Mouse (Mus musculus) testis, adult 2 months (tissue): ENCODE measurements around the gene Rnaseh2b.

Experiments used
- CTCF ChIP-seq: fragments of 200-500 bp; IDR thresholded peaks from 2 replicates; pipeline ENCODE4 v1.5.1; 2012; ENCODE audit warnings: low read depth, mild to moderate bottlenecking, inconsistent platforms, low read length, moderate library complexity; ENCODE audit not compliant: control insufficient read depth, insufficient read depth, insufficient replicate concordance
- POLR2A ChIP-seq: fragments of 200-500 bp; IDR thresholded peaks from 2 replicates; pipeline ENCODE4 v1.6.1; 2012; ENCODE audit warnings: low read depth, mild to moderate bottlenecking, inconsistent platforms, low read length, moderate library complexity; ENCODE audit not compliant: control insufficient read depth

DNA sequence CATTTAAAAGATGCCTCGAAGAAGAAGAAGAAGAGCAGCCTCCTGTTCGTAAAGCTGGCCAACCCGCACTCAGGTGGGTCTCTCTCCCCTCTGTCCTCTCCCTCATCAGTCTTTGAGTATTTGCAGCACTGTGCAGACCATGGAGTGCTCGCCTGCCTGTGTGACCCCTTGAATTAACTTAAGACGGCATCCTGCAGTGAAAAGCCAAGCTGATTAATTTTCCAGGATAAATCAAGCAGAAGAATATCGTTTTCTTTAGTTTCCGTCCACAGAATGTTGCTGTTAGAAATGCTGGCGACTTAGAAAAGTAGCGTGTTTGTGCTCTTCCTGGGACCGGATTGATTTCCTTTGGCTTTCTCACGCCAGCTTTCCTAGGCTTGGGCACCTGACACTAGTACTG is 54.2 kb downstream of the Rnaseh2b start:
- TF ChIP-seq CTCF (no peak), POLR2A (no peak)
